Mouse (Mus musculus) ZHBTc4 (cell line): Measurements from ENCODE around the gene Vmn1r63.
"Not testable (repeated sequence)": the region's sequence is repeated elsewhere in the genome, so short reads cannot be mapped to it uniquely, and the experiment has no call there.

ENCODE experiments used
- DNase-seq: peaks from one replicate; pipeline ENCODE4 v3.0.0-alpha.2; 2011; ENCODE audit warnings: low read depth, low spot score

Vmn1r63 gene

GRCm38 (mm10) chr7:5805345-5805744 is at the start of gene Vmn1r63:
Gene Vmn1r63 (minus strand): TSS chr7:5805445.
- DNase-seq, result not testable (repeated sequence)
